In genomic region chr6:86365371-86366124, GRCm38 (mm10) we compare ENCODE assay signal across 8 mouse cellular contexts. TPM values are rescaled to one million over a fixed set of nuclear protein-coding genes. Genes with fewer than 3 reads are reported as not detected.
DNase-seq lines count a peak whose midpoint lies in the region; ATAC-seq and TF ChIP-seq lines count a peak whose summit lies in the region.

Fam136a (plus strand) TSS chr6:86365646.

- peak within 1 kb of the TSS; percentile 30 for H3K27ac ChIP-seq in bone marrow, adult 2 months (ENCODE audit: control insufficient read depth, insufficient read depth, low read depth, low read length, poor library complexity)
- H3K27ac ChIP-seq in embryonic facial prominence, embryonic 15.5 days (replicated peaks): peak within 1 kb of the TSS; percentile 81
- H3K27ac ChIP-seq in limb, embryonic 14.5 days (replicated peaks; ENCODE audit: low read depth, low read length): peak within 1 kb of the TSS; percentile 68
- peak within 1 kb of the TSS; percentile 86 for H3K27ac ChIP-seq in midbrain, postnatal 0 days (ENCODE audit: low read depth, low read length)

- TF ChIP-seq CTCF in bone marrow, adult 2 months (IDR thresholded peaks at IDR 0.05; ENCODE audit: control insufficient read depth, insufficient read depth, low read length): peak; percentile 95
- peak; percentile 96 for TF ChIP-seq CTCF in midbrain, postnatal 0 days (IDR thresholded peaks at IDR 0.05)

- peaks cover 7% of the 10 kb centered on the region; the same call in 1 of the 2 replicates for H3K36me3 ChIP-seq in embryonic facial prominence, embryonic 15.5 days
- H3K36me3 ChIP-seq in limb, embryonic 14.5 days (ENCODE audit: control insufficient read depth, insufficient read depth, low read length): peaks cover 9% of the 10 kb centered on the region
- peaks cover 7% of the 10 kb centered on the region for H3K36me3 ChIP-seq in midbrain, postnatal 0 days (ENCODE audit: insufficient read depth, low read length)

- peak within 1 kb of the TSS; percentile 72 for H3K4me3 ChIP-seq in bone marrow, adult 2 months (replicated peaks; ENCODE audit: control insufficient read depth, low read depth, low read length)
- peak within 1 kb of the TSS; percentile 74 for H3K4me3 ChIP-seq in embryonic facial prominence, embryonic 15.5 days (replicated peaks)
- H3K4me3 ChIP-seq in limb, embryonic 14.5 days (replicated peaks; ENCODE audit: low read length): peak within 1 kb of the TSS; percentile 76
- peak within 1 kb of the TSS; percentile 58 for H3K4me3 ChIP-seq in midbrain, postnatal 0 days (ENCODE audit: low read depth, low read length)

- peak; percentile 99 for DNase-seq in 416B (ENCODE audit: low read depth)
- DNase-seq in heart, adult 8-10 months (ENCODE audit: low spot score): peak; percentile 92
- peak; percentile 95 for DNase-seq in kidney, adult 9 months
- DNase-seq in limb, embryonic 14.5 days (ENCODE audit: low spot score): peak; percentile 98
- DNase-seq in midbrain, postnatal 0 days (ENCODE audit: low spot score): peak; percentile 98
- peak; percentile 86 to 94 for DNase-seq in spleen, postnatal 14 days (ENCODE audit: low spot score in 2 of 2)

- peak within 1 kb of the TSS; percentile 91 for H3K4me2 ChIP-seq in embryonic facial prominence, embryonic 15.5 days (replicated peaks)
- peak within 1 kb of the TSS; percentile 98 for H3K4me2 ChIP-seq in limb, embryonic 14.5 days (replicated peaks; ENCODE audit: low read depth, low read length, severe bottlenecking)
- peak within 1 kb of the TSS; percentile 87 for H3K4me2 ChIP-seq in midbrain, postnatal 0 days (ENCODE audit: low read depth, low read length, poor library complexity, severe bottlenecking)

- peaks cover 1% of the 10 kb centered on the region; the same call in 1 of the 2 replicates for H3K4me1 ChIP-seq in bone marrow, adult 2 months (ENCODE audit: control insufficient read depth, insufficient read depth, low read length)
- H3K4me1 ChIP-seq in embryonic facial prominence, embryonic 15.5 days: peaks cover 10% of the 10 kb centered on the region
- H3K4me1 ChIP-seq in limb, embryonic 14.5 days (ENCODE audit: control insufficient read depth, insufficient read depth, low read length): peaks cover 10% of the 10 kb centered on the region
- H3K4me1 ChIP-seq in midbrain, postnatal 0 days (ENCODE audit: insufficient read depth, low read length): peaks cover 2% of the 10 kb centered on the region; the same call in 1 of the 2 replicates

- under 1% methylated on average over 75 of the region's 76 CpGs for whole genome bisulfite sequencing in bone marrow, adult 2 months
- under 1% methylated on average over 76 of the region's 76 CpGs for WGBS in embryonic facial prominence, embryonic 15.5 days
- 1% methylated on average over 71 of the region's 76 CpGs for WGBS in limb, embryonic 14.5 days
- WGBS in midbrain, postnatal 0 days: under 1% methylated on average over 51 of the region's 76 CpGs

- peak; percentile 94 for ATAC-seq in embryonic facial prominence, embryonic 15.5 days (ENCODE audit: insufficient number of reproducible peaks, low FRiP score, low TSS enrichment, low read depth)
- ATAC-seq in limb, embryonic 14.5 days (ENCODE audit: low FRiP score, low read depth): peak; percentile 94
- peak; percentile 91 for ATAC-seq in midbrain, postnatal 0 days (ENCODE audit: low FRiP score)

- H3K27me3 ChIP-seq in embryonic facial prominence, embryonic 15.5 days: no peaks in the 10 kb centered on the region
- H3K27me3 ChIP-seq in limb, embryonic 14.5 days (ENCODE audit: control insufficient read depth, insufficient read depth, low read length): no peaks in the 10 kb centered on the region
- H3K27me3 ChIP-seq in midbrain, postnatal 0 days (ENCODE audit: insufficient read depth, low read length): no peaks in the 10 kb centered on the region

- peak within 1 kb of the TSS; percentile 64 for H3K9ac ChIP-seq in embryonic facial prominence, embryonic 15.5 days
- H3K9ac ChIP-seq in limb, embryonic 14.5 days (ENCODE audit: low read depth, low read length, severe bottlenecking): peak within 1 kb of the TSS; percentile 78
- peak within 1 kb of the TSS; percentile 79 for H3K9ac ChIP-seq in midbrain, postnatal 0 days (replicated peaks; ENCODE audit: low read length, poor library complexity, severe bottlenecking)

- no peaks in the 10 kb centered on the region for H3K9me3 ChIP-seq in embryonic facial prominence, embryonic 15.5 days (replicated peaks)
- no peaks in the 10 kb centered on the region for H3K9me3 ChIP-seq in limb, embryonic 14.5 days (ENCODE audit: control insufficient read depth, low read length)
- H3K9me3 ChIP-seq in midbrain, postnatal 0 days (ENCODE audit: low read length): no peaks in the 10 kb centered on the region

- TF ChIP-seq POLR2A in bone marrow, adult 2 months (IDR thresholded peaks at IDR 0.05; ENCODE audit: borderline replicate concordance, control insufficient read depth, low read depth, low read length): peak; percentile 46; the same call in 1 of the 2 replicates
- TF ChIP-seq POLR2A in limb, embryonic 14.5 days (IDR thresholded peaks at IDR 0.05; ENCODE audit: borderline replicate concordance, extremely low read depth, insufficient read depth, insufficient read length): peak; percentile 52; the same call in 1 of the 2 replicates

RNA-seq across cellular contexts. Expression of gene Fam136a, which starts in this region (rescaled TPM):
- 7.7 and 24.3 TPM in 2 replicates for polyA plus RNA-seq in bone marrow, adult 2 months (2011; ENCODE audit: insufficient read depth, insufficient read length, low replicate concordance, missing spikeins)
- 99.5 and 104 TPM in 2 replicates for polyA plus RNA-seq in embryonic facial prominence, embryonic 15.5 days (2015; fragmentation: Nextera tagmentation; extraction: Ambion mirVana)
- total RNA-seq in heart, adult 8-10 months (2022): 10 to 100 TPM; 24.7 to 28.7 (median 25.4) TPM
- 43.9 and 51.0 TPM in 2 replicates for polyA plus RNA-seq in limb, embryonic 14.5 days (2012; rRNA removed)
- 109 and 113 TPM in 2 replicates for polyA plus RNA-seq in limb, embryonic 14.5 days (2014; fragmentation: Nextera tagmentation; extraction: Ambion mirVana)
- 50.4 and 54.2 TPM in 2 replicates for total RNA-seq in midbrain, postnatal 0 days (2014; rRNA removed)
- 62.0 and 69.6 TPM in 2 replicates for polyA plus RNA-seq in midbrain, postnatal 0 days (2015; fragmentation: Nextera tagmentation; extraction: Ambion mirVana)

Comparison
In these comparisons a context has a peak if more than half of its experiments do, and no peak if none do; other contexts are left out.
1. Peak in every context shown above with its lines: DNase-seq, ATAC-seq, H3K4me3 ChIP-seq and H3K27ac ChIP-seq.
2. H3K27ac ChIP-seq: peak in every context shown above with its lines; median percentile 86 in midbrain, postnatal 0 days; 81 in embryonic facial prominence, embryonic 15.5 days; 68 in limb, embryonic 14.5 days; 30 in bone marrow, adult 2 months.